Mouse (Mus musculus) adrenal gland, adult 2 months (tissue): Measurements from ENCODE around the gene Samhd1. TPM values are rescaled to one million over a fixed set of nuclear protein-coding genes. Genes with fewer than 3 reads are reported as not detected.
A peak's percentile ranks its signal among the peaks of the same experiment; 100 is the strongest.

ENCODE experiments used
- DNase-seq: peaks from one replicate; pipeline ENCODE4 v3.0.0; 2021
- polyA plus RNA-seq: library from polyadenylated mRNA; depleted of rRNA; stranded (reverse); fragments of >200 nt; gene quantifications from 2 replicates; pipeline ENCODE4 v1.2.3, GENCODE M21; 2012
- total RNA-seq, 2 experiments: library from RNA; stranded (reverse); gene quantifications; 2 replicates each; pipeline ENCODE4 v1.2.3; 2021

Gene Samhd1
- total and polyA plus RNA-seq, 3 experiments = 13.4 to 26.8 (median 23.0) TPM

- no peak for DNase-seq
These were observed 61.5 kb downstream of the Samhd1 start for GRCm38 (mm10) chr2:157073378-157074052.

GRCm38 (mm10) chr2:157072316-157072990 lies 62.6 kb downstream of the Samhd1 start:
- no peak for DNase-seq

DNA sequence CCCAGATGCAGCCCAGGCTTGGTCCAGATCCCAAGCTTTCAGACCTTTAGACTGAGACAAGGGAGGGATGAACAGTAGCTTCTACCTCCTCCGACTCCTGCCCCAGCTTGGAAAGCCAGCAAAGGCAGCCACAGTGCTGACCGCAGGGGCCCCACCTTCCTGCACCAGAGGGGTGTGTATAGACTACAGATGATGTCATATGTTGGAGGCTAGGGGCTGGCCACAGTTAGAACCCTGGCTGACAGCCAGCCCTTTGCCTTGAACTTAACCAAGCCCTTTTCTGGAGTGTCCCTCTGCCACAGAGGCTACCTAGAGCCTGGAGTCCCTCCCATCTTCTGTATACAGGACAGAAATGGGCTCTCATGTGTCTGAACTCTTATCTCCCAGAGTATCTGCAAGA lies 63.5 kb downstream of the Samhd1 start:
- DNase-seq = peak; percentile 91

GRCm38 (mm10) chr2:157070365-157070764 lies 64.7 kb downstream of the Samhd1 start:
- DNase-seq = peak; percentile 82

DNA sequence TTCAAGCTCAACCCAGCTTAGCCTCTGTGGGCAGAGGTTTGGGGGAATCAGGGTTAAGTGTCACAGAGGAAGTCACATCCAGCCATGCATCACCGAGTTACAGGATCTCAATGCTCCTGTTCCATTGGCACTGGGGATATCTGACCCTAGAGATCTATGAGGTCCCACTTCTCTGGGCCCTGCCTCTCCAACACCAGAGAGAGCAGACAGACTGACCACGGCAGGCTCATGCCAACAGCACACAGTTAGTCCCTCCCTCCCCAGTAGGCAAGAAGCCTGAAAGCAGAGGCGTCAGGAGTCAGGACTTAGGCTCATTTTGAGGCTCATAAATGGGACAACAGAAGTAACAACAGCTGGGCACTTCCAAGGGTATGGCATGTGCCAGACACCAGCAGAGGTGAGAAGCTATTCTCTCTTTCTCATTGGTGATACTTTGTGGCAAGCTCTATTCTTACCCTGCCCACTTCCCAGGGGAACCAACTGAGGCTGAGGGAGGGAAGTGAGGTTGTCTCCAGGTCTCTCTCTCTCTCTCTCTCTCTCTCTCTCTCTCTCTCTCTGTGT lies 65.2 kb downstream of the Samhd1 start:
- DNase-seq = no peak

GRCm38 (mm10) chr2:157069355-157069735 lies 65.7 kb downstream of the Samhd1 start:
- DNase-seq = no peak

GRCm38 (mm10) chr2:157068701-157069354 lies 66.2 kb downstream of the Samhd1 start:
- DNase-seq = no peak

DNA sequence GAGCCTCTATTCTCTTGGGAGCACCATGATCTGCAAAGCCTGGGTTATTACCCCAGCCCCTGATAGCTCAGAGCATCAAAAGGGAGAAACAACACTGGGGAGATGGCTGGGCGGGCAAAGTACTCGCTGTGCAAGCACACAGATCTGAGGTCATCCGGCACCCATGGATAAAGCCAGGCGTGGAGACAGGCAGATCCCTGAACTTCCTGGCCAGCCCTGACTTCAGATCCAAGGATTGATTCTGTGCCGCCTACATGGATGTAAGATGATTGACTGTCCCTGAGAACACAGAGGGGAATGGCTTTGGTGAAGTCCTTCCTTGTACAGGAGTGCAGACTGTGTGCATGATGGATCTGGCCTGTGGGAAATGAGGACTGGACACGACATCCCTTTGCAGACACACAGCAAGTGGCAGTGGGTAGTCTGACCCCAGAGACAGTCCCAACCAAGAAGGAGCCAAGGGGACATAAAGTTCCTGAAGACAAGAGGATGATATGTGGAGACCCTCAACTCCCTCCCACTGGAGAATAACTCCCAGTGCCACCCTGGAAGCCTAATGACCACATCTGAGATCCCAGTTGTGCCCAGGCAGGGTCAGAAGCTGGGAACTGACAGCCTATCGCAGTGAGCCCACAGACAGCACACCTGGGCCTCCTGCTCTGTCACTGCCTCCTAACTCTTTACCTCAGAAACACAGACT lies 68.2 kb downstream of the Samhd1 start:
- DNase-seq = no peak

GRCm38 (mm10) chr2:157065879-157066226 lies 69.2 kb downstream of the Samhd1 start:
- DNase-seq = no peak

DNA sequence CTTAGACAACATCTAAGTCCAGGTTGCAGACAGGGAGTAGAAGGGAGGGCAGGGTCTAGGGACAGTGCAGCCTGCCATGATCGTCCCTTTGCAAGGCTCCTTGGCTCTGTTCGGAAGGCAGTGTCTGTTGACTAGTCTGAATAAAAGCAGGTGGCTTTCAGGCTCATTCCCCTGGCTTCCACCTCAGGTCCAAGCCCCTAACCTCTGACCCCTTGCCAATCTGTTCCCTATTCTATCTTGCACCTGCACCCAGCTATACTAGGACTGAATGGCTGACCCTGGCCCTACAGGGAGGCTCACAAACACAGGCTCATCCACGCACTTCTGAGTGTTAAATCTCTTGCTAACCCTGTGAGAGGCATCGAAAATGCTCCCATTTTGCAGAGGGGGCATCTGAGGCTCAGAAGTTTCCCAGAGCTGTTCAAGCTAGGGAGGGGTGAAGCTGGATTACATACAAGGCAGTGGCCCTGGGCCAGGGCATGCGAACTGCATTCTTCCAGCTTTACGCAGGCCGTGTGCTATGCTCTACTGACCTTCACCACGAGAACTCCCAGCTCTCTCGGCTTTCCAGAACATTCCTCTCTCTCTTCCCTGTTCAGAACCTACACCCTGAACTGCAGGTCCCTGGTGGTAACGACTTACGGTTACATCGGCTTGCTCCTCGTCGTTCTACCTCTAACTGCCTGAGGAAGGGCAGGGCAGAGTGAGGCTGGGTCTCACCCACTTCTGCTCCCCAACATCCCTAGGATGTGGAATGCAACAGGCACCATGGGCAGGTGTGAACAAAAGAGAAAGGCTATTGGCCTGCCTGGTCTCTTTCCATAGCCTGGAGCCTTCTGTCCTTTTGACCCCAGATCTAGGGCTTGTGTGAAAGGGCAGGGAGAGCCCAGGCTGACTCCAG lies 69.8 kb downstream of the Samhd1 start:
- peak; percentile 76 for DNase-seq

DNA sequence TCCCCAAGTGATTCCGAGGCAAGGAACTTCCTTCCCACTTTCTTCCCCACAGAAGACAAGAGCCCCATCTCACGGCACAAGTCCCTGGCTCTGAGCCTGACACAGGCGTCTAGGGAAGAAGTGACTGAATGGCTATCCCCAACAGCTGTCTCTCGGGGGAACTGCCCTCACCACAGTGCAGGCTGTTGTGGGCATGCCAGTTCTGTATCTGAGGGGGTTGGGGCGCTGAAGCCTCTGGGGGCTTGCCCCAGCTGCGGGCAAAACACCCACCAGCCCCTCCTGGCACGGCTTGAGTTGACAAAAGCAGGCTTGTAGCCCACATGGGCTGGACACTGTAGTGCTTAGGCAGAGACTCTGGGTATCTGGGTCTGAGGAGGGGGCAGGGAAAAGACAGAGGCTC lies 70.9 kb downstream of the Samhd1 start:
- DNase-seq = no peak

DNA sequence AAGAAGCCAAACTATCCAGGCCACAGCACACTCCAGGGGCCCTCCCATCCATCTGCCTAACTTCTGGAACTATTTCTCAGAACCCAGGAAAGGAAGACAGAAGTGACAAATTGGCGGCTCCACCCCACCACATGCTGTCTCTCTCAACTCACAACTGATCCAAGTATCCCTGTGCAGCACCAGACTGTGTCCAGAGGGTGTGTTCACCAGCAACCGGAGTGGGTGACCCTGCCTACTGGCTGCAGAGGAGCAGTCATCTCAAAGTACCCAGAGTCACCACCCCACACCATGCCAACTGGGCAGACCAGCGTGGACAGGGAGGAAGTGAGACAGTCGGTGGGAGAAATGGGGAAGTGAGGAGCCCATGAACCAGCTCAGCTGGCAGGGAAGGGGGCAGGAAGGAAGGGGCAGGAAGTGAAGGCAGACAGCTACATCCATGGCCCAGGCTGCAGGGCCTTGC lies 71.8 kb downstream of the Samhd1 start:
- DNase-seq = no peak

- DNase-seq = no peak
These were observed 74.3 kb downstream of the Samhd1 start for GRCm38 (mm10) chr2:157060557-157061305.

GRCm38 (mm10) chr2:157060037-157060436 lies 75.0 kb downstream of the Samhd1 start:
- DNase-seq = no peak

DNA sequence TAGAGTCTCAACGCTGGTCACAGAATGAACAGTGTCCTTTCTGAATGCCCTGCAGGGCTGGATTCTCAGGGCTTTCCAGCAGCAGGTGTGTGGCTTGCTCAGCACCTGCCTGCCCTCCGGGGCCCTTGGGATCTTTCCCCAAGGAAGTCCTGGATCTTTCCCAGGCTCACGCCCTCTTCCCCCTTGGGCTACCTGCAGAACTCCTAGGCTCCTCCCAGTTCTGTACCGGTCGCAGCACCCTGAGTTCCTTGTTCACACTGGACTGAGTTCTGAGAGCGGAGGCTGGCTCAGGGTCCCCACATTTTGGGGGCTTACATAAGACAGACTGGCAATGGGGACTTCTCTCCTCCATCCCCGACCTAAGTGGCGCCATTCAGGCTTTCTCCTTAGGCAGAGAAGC lies 75.9 kb downstream of the Samhd1 start:
- no peak for DNase-seq

GRCm38 (mm10) chr2:157058342-157058998 lies 76.6 kb downstream of the Samhd1 start:
- no peak for DNase-seq

DNA sequence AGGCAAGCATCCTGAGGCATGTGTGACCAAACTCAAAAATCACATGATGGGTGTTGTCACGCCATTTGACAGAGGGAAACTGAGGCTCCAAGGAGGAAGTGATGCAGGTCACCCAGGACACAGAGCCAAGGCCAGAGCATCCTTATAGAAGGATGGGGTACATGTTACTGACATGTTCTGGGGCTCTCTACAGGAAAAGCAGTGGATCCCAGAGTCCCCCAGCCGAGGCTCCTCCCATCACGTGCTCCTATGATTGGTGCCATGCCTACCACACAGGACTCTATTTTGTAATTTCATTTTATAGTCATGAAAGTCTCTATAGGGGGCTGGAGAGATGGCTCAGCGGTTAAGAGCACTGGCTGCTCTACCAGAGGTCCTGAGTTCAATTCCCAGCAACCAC lies 77.3 kb downstream of the Samhd1 start:
- DNase-seq = no peak

DNA sequence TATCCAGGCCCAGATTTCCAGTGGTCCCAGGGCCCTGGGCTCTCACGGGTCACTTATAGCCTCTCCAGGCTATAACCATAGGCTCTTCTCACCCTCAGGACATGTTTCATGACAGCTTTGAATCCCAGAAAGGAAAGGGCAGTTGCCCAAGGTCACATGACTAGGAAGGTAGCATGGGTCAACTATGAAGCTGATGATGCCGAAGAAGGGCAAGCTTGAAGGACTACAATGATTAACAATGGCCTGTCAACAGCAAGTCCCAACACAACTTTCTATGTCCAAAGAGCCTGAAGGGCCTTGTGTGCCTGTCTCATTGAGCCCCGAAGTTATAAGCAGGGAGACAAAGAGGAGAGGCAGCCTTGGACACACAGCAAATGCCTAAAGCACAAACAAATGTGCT lies 77.9 kb downstream of the Samhd1 start:
- peak; percentile 69 for DNase-seq

GRCm38 (mm10) chr2:157055721-157056120 lies 79.3 kb downstream of the Samhd1 start:
- no peak for DNase-seq

DNA sequence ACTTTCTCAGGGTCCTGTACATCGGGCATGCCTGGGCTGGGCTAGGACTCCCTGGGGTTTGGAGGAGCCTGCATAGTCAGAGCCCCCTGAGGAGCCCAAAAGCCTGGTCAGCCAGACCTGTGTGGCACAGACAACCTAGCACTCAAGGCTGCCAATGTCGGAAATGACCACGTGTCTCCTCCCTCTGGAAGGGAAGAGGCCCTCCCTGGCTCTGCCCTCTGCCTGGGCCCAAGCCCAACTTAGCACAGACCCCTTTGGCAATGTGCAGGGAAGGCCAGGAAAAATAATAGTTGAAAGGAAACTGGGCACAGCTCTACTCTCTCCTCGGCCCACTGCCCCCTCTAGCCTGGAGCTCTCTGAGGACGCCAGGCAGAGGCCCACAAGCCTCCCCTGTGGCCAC lies 80.2 kb downstream of the Samhd1 start:
- no peak for DNase-seq
